Mouse (Mus musculus): ENCODE results near the gene Fbn1.

GRCm38 (mm10) chr2:125382613-125383272, 125.0 kb downstream of the Fbn1 start:
- no peak for TF ChIP-seq POLR2A (IDR thresholded peaks at IDR 0.05; ENCODE audit: borderline replicate concordance, extremely low read depth, low read depth, low read length)
- no peak for TF ChIP-seq CTCF (IDR thresholded peaks at IDR 0.05; ENCODE audit: insufficient read depth, low read length)

Data from lung, adult 2 months (tissue).